Mouse (Mus musculus) spleen, adult 18-20 months (tissue): ENCODE measurements around the gene Slc23a3.
A peak's percentile ranks its signal among the peaks of the same experiment; 100 is the strongest.

ENCODE experiments used
- DNase-seq, 2 experiments: peaks; one replicate each; pipeline ENCODE4 v3.0.0; 2022; ENCODE audit warnings: mixed read lengths in 2 of 2

Gene Slc23a3

DNA sequence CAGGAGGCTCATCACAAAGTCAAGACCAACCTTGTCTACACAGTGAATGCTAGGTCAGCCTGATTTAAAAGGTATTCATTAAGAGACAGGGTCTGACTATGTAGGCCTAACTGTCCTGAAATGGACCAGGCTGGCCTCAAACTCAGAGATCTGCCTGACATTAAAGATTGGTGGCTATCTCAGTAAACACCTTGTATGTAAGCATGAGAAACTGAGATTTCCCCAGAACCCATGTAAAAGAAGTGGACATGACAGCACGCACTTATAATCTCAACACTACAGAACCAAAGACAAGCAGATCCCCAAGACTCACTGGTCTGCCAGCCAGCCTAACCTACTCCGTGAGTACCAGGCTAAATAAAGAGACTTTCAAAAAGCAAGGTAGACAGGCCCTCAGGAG is 4.8 kb upstream of the Slc23a3 start:
- no peak for DNase-seq

DNA sequence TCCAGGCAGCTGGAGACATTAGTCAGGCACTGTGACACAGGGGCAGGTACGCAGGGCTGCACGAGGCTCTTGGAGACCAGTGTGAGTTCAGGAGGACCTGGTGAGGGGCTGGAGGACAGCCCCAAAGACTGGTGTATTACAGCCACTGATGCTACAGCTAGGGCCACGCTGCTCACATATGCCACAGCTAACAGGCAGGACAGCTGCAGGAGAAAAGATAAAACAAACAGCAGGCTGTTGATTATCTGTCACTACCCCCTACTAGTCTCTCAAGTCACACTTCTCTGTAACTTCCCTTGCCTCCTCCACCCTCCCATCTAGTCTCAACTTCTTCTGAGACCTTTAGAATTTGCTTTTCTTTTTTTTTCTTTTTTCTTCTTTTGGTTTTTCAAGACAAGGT is 3.0 kb upstream of the Slc23a3 start:
- no peak for DNase-seq

DNA sequence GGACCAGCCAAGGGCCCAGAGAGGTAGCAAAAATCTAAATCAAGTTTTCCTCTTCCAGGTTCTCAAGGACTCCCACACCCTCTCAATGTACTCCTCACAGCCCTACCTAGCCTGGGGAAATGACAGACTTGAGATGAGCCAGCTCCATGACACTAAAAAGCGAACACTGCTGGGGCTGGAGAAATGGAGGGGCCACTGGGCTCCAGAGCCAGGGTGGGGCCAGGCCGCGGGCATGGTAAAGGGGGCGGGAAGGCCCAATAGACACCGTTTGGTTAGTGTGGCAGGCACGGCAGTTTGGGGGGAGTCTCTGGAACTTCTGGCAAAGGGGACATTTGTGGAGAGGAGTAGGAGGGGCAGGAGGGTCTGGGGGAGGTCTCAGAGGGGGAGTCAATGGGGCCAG is 2.6 kb upstream of the Slc23a3 start:
- DNase-seq = no peak

DNA sequence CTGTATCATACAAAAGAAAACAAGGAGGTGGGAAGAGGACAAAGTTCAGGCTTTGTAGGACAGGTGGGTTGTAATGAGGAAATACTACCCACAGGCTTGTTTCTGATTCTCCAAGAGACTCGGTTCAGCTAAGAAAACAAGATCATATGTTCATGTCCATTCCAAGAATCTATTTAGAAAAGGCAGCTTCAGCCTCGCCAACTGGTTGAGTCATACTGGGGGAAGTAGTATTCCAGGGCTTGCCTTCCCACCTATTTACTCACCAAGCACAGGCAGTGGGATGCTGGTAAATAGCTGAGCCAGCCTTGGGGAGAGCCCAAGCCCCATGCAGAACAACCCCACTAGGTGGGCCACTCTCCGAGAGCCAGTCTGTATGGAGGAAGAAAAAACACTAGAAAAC is 5.0 kb downstream of the Slc23a3 start:
- no peak for DNase-seq

DNA sequence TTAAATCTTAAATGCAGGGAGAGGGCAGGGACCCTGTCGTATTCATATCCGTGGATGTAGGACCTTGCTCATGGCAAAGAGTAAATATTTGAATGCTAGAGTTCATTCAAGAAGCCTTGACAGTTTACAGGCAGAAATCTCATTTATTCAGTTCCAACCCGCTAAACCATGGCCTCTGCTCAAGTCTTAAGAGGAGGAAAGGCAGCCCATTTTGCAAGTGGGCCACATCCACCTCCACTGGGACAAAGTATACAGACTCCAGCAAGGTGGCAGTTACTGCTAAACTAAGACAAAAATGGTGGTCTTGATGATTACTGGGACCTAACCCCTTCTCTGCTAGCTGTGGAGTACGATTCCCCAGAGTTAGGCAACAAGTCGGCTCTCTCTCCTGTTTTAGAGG is 8.3 kb downstream of the Slc23a3 start:
- DNase-seq = no peak

DNA sequence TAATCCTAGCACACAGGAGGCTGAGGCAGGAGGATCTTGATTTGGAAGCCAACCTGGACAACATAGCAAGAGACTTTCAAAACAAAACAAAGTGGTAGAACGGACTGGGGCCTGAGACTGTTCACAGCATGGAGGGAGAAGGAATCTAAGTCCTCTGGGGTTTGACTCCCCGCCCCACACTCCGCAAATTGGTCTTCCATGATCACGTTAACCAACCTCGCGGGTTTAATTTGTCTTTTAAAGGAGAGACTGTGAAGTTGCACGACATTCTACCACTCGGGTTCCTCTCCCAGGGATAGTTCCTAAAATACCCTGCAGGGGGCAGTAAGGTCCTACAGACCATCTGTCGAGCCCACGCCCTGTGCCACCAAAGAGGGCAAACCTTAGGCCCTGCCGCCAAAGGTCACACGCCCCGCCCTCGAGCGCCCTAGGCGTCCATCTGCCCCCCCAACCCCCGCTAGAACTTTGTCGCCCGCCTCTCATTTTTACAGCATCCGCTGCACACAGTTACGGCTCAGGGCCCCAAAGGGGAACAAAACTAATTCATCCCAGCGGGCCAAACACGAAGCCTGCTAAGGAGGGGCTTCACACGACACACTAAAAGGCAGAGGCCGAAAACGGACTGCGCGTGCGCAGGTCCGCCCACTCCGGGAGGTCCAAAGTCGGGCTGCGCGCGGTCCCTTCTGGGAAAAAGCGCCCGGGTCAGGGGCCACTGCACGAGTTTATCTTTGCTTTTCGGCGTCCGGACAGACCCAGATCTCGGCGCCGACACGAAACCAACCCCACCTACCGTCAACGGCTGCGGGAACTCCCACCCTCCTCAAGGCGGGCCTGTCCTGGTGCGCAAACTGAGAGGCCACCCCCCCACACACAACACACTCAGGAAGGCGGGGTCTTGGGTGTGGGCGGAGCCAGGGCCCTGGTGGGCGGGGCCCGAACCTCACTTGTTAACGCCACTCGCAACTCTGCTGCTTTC is 9.1 kb downstream of the Slc23a3 start, which contains the start of gene Nhej1:
TSS of gene Nhej1 (minus strand) at position 855 of the 976 bp plus-strand sequence.
- DNase-seq = peak; percentile 90 to 98

DNA sequence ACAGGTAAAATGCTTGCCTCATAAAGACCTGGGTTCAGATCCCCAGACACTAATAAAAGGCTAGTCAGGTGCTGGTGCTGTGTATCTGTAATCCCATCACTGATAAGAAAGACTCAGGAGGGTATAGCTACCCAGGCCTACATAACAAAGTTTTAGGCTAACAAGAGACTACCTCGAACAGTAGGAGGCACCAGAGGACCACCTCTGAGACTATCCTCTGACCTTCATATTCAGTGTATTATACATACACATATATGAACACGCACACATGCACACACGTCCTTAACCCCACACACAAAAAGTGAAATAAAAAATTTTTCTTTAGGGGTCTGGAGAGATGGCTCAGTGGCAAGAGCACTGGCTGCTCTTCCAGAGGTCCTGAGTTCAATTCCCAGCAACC is 11.5 kb downstream of the Slc23a3 start:
- DNase-seq = no peak
